Mouse (Mus musculus): ENCODE data around the gene Ralgds. TPM values are rescaled to one million over a fixed set of nuclear protein-coding genes. Genes with fewer than 3 reads are reported as not detected.
A peak's percentile ranks its signal among the peaks of the same experiment; 100 is the strongest.

The Ralgds gene
- polyA plus RNA-seq, 1 experiment from 2014 or later = 15.6 TPM

DNA sequence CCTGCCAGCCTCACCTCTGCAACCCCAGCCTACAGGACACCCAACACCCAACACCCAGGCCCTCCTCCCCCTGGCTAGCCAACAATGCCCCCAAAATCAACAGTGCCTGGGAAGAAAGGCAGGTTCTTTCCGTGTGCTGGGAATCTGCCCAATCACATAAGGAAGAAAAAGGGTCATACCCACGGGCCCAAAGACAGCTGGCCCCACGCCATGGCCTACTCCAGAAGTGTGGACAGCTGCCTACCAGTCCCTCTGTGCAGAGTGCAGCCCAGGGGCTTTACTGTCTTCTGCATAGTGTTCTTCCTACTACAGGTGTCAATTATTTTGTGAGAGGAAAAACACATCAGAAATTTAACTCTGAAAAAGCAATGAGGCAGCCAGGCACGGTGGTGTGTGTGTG is 62.4 kb downstream of the Ralgds start:
- H3K27ac ChIP-seq (ENCODE audit: low read depth, low read length) = no peak overlapping the region
- no peak overlapping the region for H3K9ac ChIP-seq (ENCODE audit: low read depth, low read length)
- 82% methylated on average over 4 of the region's 4 CpGs for WGBS
- no peaks in the 10 kb centered on the region for H3K4me1 ChIP-seq (replicated peaks; ENCODE audit: control insufficient read depth, insufficient read depth, low read length)
- H3K36me3 ChIP-seq (ENCODE audit: control insufficient read depth, insufficient read depth) = peaks cover 85% of the 10 kb centered on the region
- H3K4me2 ChIP-seq (replicated peaks; ENCODE audit: low read depth) = no peak overlapping the region
- H3K9me3 ChIP-seq (ENCODE audit: control insufficient read depth) = no peaks in the 10 kb centered on the region
- no peak overlapping the region for H3K4me3 ChIP-seq (ENCODE audit: low read depth, low read length)
- TF ChIP-seq CTCF (IDR thresholded peaks at IDR 0.05; ENCODE audit: low read depth) = no peak
- no peak for ATAC-seq
- H3K27me3 ChIP-seq (replicated peaks; ENCODE audit: control insufficient read depth, insufficient read depth, low read length) = no peaks in the 10 kb centered on the region

DNA sequence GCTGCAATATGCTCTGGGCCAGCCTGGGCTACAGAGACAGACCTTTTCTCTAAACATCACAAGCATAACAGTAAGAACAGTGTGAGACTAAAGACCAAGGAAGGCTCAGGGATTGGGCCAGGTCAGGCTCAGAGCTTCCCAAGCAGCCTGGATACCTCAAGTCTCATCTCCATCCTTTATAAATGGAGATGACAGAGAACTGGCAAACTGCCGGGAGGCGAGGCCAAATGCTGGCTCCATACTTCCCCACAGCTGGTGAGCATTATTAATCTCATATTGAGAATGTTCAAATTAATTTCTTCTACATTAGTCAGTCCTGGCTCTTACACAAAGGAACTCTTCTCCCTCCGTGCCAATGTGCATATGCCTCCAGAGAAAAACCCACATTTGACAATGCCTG is 63.9 kb downstream of the Ralgds start:
- peaks cover 71% of the 10 kb centered on the region for H3K36me3 ChIP-seq (ENCODE audit: control insufficient read depth, insufficient read depth)
- ATAC-seq = no peak
- H3K9ac ChIP-seq (ENCODE audit: low read depth, low read length) = no peak overlapping the region

DNA sequence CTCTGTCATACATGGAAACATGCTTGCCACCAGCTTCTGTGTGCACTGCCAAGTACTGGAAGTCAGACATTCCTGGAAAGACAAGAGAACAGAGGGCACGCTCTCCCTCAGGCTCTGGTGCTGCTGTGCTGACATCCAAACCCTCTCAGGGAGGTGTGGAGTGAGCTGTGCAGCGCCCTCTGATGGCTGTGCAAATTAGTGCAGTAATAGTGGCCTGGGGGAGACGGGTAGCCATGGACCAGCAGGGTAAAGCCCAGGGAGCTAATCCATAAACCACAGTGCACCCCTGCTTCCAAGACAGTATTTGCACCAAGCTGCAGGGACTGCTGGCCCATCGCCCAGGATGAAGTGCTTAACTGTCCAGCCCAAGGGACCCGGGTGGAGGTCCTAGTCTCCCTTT is 65.1 kb downstream of the Ralgds start:
- H3K4me2 ChIP-seq (replicated peaks; ENCODE audit: low read depth) = no peak overlapping the region
- no peak overlapping the region for H3K9ac ChIP-seq (ENCODE audit: low read depth, low read length)
- H3K4me1 ChIP-seq (replicated peaks; ENCODE audit: control insufficient read depth, insufficient read depth, low read length) = no peaks in the 10 kb centered on the region
- no peaks in the 10 kb centered on the region for H3K9me3 ChIP-seq (ENCODE audit: control insufficient read depth)
- no peak overlapping the region for H3K4me3 ChIP-seq (ENCODE audit: low read depth, low read length)
- peak; percentile 64 for TF ChIP-seq CTCF (IDR thresholded peaks at IDR 0.05; ENCODE audit: low read depth)
- no peak for ATAC-seq
- H3K27me3 ChIP-seq (replicated peaks; ENCODE audit: control insufficient read depth, insufficient read depth, low read length) = no peaks in the 10 kb centered on the region
- no peak overlapping the region for H3K27ac ChIP-seq (ENCODE audit: low read depth, low read length)
- H3K36me3 ChIP-seq (ENCODE audit: control insufficient read depth, insufficient read depth) = peaks cover 59% of the 10 kb centered on the region
- WGBS = 66% methylated on average over 5 of the region's 5 CpGs

More for the DNA sequence above, 63.9 kb downstream of the Ralgds start:
- Histone ChIP-seq H3K27me3 (replicated peaks; ENCODE audit: control insufficient read depth, insufficient read depth, low read length) (no peaks in the 10 kb centered on the region), H3K9me3 (ENCODE audit: control insufficient read depth) (no peaks in the 10 kb centered on the region), H3K27ac (ENCODE audit: low read depth, low read length) (no peak overlapping the region), H3K4me2 (replicated peaks; ENCODE audit: low read depth) (no peak overlapping the region), H3K4me1 (replicated peaks; ENCODE audit: control insufficient read depth, insufficient read depth, low read length) (no peaks in the 10 kb centered on the region), H3K4me3 (ENCODE audit: low read depth, low read length) (no peak overlapping the region)
- 83% methylated on average over 3 of the region's 3 CpGs for WGBS
- TF ChIP-seq CTCF (IDR thresholded peaks at IDR 0.05; ENCODE audit: low read depth) = no peak

DNA sequence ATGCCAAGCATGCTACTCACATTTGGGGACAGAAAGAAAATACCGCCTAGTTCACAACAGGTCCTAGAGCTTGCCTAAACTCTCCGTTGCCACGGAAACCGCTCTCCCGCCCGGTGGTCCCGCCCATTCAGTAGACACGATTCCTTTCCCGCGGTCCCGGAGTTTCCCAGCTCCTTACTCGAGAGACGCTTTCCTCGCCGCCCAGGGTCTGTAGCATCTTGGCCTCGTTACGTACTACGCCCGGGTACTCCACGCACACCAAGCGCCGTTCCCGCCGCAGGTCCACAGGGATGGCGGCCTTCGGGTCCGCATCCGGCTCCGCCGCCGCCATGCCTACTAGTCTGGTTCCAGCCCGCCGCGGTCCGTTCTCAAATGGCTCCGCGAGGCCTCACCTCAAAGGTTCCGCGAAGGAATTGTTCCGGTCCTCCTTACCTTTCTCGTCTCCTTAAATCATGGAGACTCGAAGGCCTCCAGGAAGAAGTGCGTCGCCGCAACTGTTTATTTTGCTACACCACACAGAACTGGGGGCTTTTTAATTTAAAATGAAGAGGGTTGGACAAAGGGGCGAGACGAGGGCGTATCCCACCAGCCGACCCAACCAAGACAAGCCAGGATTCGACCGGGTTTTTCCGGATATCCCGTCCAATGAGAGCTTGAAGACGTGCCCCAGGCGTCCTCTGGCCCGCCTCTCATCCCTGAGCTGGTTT is 69.9 kb downstream of the Ralgds start:
- H3K27me3 ChIP-seq (replicated peaks; ENCODE audit: control insufficient read depth, insufficient read depth, low read length) = no peaks in the 10 kb centered on the region
- peak; percentile 89 for ATAC-seq
- no peak for TF ChIP-seq CTCF (IDR thresholded peaks at IDR 0.05; ENCODE audit: low read depth)
- 0 out of 2 replicates have a peak, but pooled peaks cover 3% of the 10 kb centered on the region for H3K4me1 ChIP-seq (replicated peaks; ENCODE audit: control insufficient read depth, insufficient read depth, low read length)
- under 1% methylated on average over 56 of the region's 56 CpGs for WGBS
- H3K36me3 ChIP-seq (ENCODE audit: control insufficient read depth, insufficient read depth) = peaks cover 18% of the 10 kb centered on the region; the same call in 1 of the 2 replicates
- peak overlapping the region; percentile 58 for H3K9ac ChIP-seq (ENCODE audit: low read depth, low read length)
- H3K4me3 ChIP-seq (ENCODE audit: low read depth, low read length) = peak overlapping the region; percentile 79
- H3K27ac ChIP-seq (ENCODE audit: low read depth, low read length) = peak overlapping the region; percentile 73
- H3K9me3 ChIP-seq (ENCODE audit: control insufficient read depth) = no peaks in the 10 kb centered on the region
- H3K4me2 ChIP-seq (replicated peaks; ENCODE audit: low read depth) = peak overlapping the region; percentile 77

DNA sequence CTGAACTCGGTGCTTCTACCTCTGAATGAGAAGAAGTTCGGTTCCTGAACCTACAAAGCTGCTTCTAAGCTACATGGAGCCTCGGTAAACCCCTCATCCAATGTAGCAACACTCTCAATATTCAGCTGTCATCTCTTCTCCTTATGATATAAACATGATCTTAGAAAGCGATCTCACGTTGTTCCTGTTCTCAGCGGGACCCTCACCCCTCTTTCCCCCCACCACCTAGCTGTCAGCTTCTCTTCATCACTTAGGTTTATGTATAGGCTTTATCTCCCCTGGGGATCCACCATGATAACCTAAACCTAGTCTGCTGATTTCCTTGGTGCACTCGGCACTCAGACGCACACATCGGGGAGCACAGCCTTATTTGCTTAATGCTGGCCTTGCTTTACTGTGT is 70.7 kb downstream of the Ralgds start, which contains the start of gene Gtf3c5:
Gtf3c5 (minus strand) TSS at position 101 of the 400 bp plus-strand sequence.
- Histone ChIP-seq H3K27me3 (replicated peaks; ENCODE audit: control insufficient read depth, insufficient read depth, low read length) (no peaks in the 10 kb centered on the region), H3K4me3 (ENCODE audit: low read depth, low read length) (peak within 1 kb of the TSS; percentile 79), H3K36me3 (ENCODE audit: control insufficient read depth, insufficient read depth) (peaks cover 14% of the 10 kb centered on the region; the same call in 1 of the 2 replicates), H3K4me1 (replicated peaks; ENCODE audit: control insufficient read depth, insufficient read depth, low read length) (0 out of 2 replicates have a peak, but pooled peaks cover 3% of the 10 kb centered on the region), H3K9me3 (ENCODE audit: control insufficient read depth) (no peaks in the 10 kb centered on the region), H3K4me2 (replicated peaks; ENCODE audit: low read depth) (peak within 1 kb of the TSS; percentile 77), H3K9ac (ENCODE audit: low read depth, low read length) (peak within 1 kb of the TSS; percentile 58), H3K27ac (ENCODE audit: low read depth, low read length) (peak within 1 kb of the TSS; percentile 73)
- no peak for ATAC-seq
- no peak for TF ChIP-seq CTCF (IDR thresholded peaks at IDR 0.05; ENCODE audit: low read depth)
- WGBS = 77% methylated on average over 9 of the region's 9 CpGs

DNA sequence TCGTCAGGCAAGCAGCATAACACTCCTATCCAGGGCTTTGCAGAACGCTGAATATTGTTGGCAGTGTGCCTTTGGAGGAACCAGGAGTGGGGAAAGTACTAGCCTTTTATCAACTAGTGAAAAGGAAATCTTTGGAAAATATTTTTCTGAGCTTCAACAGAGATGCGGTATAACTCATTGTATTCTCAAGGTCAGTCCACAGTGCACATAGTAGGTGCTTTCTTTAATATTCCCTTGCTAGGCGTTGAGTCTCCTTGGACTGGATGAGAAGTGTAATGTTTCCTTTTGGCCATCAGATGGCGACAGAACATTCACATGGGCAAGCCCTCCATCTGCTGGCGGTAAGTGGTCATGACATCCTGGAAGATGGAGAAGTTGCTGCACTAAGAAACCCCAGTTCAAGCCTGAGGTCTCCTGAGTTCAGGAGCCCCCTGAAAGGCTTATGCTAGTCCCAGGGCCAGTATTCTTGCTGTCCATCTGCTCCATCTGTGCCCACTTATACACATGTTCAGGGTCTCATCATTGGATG is 72.2 kb downstream of the Ralgds start:
- Histone ChIP-seq H3K4me2 (replicated peaks; ENCODE audit: low read depth) (no peak overlapping the region), H3K4me1 (replicated peaks; ENCODE audit: control insufficient read depth, insufficient read depth, low read length) (0 out of 2 replicates have a peak, but pooled peaks cover 3% of the 10 kb centered on the region), H3K9ac (ENCODE audit: low read depth, low read length) (no peak overlapping the region), H3K27ac (ENCODE audit: low read depth, low read length) (no peak overlapping the region), H3K27me3 (replicated peaks; ENCODE audit: control insufficient read depth, insufficient read depth, low read length) (no peaks in the 10 kb centered on the region), H3K36me3 (ENCODE audit: control insufficient read depth, insufficient read depth) (no peaks in the 10 kb centered on the region; the same call in 1 of the 2 replicates), H3K9me3 (ENCODE audit: control insufficient read depth) (no peaks in the 10 kb centered on the region), H3K4me3 (ENCODE audit: low read depth, low read length) (no peak overlapping the region)
- no peak for ATAC-seq
- 17% methylated on average over 6 of the region's 6 CpGs for WGBS
- TF ChIP-seq CTCF (IDR thresholded peaks at IDR 0.05; ENCODE audit: low read depth) = peak; percentile 100

Measured in intestine, postnatal 0 days (tissue).